Mouse (Mus musculus) MN1 (cell line): ENCODE results near the gene Slc2a4.

Experiments used
- DNase-seq: peaks from one replicate; pipeline ENCODE4 v3.0.0-alpha.2; 2016; ENCODE audit warnings: low spot score

Slc2a4 gene

DNA sequence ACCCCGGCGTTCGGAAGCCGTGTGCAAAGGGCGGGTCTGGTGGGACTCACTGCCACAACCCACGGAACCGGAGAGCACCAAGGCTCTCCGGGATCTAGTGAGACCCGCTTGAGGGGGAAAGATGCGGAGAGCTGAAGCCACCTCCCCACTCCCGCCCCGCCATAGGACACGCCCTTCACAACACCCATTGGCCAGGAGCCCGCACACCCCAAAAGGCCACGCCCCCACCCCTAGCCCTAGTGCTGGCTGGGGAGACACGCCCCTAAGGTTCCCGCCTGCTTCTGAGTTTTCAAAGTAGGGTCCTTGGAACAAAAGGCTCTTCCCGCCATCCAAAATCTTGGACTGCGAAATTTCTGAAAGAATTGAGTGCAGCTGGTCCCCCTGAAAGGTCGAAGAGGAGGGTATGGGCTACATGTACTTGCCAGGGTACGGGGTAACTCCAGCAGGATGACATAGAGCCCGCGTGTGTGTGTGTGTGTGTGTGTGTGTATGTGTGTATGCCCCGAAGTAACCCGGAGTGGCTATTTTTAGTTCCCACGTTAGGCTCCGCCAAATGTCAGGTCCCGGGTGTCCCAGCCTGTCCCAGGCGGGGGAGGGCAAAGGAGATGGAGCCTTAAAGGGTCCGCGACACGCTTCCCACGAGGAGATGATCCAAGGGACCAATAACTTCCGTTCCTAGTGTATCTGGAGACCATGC lies at the start of gene Slc2a4:
TSS of gene Slc2a4 (minus strand) at position 123 of the 697 bp plus-strand sequence.
- DNase-seq = peak; percentile 88

DNA sequence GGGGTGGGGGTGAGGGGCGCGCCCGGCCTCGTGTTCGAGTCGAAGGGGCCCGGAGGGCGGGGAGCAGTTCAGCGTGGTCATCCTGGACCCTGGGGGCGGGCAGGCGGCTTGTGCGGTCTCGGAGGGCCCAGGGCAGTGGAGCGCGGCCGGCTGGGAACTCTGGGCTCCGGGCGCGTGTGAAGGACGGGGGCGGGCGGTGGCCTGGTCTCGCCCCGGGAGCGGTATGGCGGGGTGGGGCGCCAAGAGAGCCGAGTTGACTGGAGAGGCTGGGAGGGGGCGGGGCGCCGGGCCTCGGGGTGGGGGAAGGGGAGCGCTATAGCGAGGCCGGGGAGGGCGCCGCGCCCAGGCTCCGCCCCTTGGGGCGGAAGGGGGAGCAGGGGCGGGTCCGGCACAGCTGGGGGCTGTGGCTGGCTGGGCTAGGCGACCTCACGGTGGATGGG lies 49.1 kb upstream of the Slc2a4 start:
- peak; percentile 84 for DNase-seq

DNA sequence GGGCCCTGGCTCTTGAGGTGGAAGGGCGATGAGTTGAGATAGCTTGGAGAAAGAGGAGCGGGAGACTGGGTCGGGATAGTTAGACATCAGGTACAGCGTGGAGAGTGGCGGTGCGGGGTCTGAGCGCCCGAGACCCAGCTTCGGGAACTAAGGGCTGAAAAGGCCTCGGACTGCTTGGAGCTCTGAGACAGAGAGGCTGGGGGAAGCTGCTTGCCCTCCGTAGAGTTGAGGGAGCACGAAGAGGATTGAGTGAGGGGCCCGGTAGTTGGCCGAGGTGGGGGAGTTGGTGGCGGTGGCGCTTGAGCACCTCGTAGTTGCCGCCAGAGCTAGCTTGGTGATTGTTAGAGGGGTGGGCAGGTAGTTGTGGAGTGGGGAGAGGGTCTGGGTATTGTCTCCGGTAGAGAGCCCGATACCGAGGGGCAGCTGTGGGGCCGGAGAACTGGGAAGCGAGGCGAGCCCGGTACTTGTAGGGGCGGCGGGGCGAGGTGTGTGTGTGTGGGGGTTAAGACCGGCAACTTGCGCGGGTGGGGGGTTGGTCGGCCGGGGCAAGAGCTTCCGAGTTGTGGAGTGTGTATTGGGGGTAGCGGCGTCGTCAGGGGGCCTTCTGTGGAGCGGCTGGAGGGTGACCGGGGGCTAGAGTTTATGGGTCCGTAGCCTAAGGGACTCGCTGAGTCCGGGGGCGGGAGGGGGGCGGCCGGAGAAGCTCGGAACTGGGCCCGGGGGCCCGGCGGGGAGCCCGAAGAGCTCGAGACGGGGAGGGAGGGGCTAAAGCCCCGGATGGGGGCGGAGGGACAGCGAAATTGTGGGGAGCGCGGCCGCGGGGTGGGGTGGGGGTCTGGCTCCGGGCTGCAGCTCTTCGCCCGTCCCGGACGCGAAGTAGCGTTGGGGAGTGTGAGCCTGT lies 48.4 kb upstream of the Slc2a4 start:
- peak; percentile 50 for DNase-seq

DNA sequence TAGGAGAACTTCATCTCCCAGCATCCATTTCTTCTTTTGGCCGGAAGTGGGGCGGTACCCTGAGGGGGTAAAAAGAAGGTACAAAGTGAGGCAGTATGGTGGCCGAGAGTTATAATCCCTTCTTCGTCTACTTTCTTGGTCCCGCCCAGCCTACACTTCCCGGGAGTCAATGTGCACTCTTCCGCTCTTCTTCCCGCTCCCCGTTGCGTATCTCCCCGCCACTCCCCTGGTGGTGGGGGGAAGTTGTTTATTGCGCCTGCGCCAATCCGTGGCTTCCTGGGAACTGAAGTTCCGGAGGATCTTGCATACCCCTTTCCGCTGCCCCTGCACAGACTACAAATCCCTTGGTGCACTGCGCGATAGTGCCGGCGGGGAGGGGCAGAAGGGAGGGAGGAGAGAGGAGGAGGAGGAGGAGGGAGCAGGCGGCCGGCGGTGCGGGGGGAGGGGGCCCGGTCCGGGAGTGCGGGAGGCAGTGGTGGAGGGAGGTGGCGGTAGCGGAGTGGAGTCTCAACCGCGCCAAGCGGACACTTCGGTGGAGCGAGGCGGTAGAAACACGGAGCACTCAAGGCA lies 47.5 kb upstream of the Slc2a4 start, which contains the start of gene Phf23:
TSS of gene Phf23 (plus strand) at position 387 of the 570 bp plus-strand sequence.
- peak; percentile 98 for DNase-seq

DNA sequence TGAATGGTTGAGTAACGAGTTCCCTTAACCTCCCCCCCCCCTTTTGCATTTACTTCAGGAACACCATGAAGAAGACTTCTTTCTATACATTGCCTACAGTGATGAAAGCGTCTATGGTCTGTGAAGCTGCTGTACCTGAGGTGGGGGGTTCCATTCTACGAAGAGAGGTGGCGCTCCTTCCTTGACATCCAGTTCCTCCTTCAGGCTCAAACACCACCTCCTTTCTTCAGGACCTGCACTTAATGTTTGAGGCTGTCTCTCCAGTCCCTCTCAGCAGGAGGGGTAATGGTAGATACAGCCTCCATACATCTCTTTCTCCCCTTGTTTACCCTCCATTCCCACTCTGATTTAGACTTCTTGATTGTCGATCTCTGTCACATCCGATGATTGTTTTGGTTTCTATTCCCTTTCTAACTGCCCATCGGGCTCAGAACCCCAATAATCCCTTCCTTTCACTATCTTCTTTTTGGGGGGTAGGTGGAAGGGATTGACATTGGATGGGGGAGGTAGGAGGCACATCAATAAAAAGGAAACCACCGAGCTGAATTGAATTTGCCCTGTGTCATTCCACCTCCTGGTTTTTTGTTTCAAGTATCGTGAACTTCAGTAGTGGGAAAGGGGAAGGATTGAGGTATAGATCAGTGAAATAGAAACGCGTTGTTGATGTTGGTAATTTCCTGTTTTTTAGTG lies 46.6 kb upstream of the Slc2a4 start:
- DNase-seq = no peak

DNA sequence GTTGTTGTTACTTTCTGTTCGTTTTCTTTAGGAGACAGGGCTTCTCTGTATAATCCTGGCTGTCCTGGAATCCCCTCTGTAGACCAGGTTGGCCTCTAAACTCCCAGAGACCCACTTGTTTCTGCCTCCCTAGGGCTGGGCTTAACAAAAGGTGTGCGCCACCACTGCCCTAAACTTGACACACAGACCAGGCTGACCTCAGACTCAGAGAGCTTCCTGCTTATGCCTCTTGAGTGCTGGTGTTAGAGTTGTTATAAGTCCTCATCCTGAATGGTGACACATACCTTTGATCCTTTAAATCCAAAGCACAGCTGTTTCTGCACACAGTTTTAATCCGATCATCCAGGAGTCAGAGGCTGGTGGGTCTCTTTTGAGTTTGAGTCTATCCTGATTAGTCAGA lies 44.9 kb upstream of the Slc2a4 start:
- DNase-seq = no peak

DNA sequence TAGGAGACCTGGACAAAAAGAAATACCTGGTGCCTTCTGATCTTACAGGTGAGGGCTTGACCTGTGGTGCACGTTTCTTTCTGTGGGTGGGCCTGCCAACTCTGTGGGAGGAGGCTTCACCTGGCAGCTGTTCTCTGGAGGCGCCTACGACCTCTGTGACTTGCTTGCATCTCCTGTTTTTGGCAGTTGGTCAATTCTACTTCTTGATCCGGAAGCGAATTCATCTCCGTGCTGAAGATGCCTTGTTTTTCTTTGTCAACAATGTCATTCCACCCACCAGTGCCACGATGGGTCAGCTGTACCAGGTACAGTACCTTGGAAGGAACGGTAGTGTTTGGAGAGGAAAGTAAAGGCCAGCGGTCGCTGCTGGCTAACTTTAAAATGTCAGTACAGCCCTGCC lies 44.4 kb upstream of the Slc2a4 start:
- no peak for DNase-seq

DNA sequence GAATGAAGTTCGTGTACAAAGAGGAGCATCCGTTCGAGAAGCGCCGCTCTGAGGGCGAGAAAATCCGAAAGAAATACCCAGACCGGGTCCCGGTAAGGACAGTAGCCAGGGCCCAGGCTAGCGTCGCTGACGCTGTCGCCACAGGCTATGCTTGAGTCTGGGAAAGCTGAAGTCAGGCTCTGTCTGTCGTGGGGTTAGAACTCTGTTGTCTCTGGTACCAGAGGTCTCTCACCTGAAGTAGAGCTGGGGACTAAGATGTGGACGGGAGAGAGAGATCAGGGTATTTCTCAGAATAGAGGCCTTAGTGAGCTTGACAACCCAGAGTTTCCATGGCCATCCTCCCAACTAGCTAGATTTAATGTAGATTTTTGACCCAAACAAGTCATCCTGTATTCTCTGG lies 43.7 kb upstream of the Slc2a4 start:
- no peak for DNase-seq

DNA sequence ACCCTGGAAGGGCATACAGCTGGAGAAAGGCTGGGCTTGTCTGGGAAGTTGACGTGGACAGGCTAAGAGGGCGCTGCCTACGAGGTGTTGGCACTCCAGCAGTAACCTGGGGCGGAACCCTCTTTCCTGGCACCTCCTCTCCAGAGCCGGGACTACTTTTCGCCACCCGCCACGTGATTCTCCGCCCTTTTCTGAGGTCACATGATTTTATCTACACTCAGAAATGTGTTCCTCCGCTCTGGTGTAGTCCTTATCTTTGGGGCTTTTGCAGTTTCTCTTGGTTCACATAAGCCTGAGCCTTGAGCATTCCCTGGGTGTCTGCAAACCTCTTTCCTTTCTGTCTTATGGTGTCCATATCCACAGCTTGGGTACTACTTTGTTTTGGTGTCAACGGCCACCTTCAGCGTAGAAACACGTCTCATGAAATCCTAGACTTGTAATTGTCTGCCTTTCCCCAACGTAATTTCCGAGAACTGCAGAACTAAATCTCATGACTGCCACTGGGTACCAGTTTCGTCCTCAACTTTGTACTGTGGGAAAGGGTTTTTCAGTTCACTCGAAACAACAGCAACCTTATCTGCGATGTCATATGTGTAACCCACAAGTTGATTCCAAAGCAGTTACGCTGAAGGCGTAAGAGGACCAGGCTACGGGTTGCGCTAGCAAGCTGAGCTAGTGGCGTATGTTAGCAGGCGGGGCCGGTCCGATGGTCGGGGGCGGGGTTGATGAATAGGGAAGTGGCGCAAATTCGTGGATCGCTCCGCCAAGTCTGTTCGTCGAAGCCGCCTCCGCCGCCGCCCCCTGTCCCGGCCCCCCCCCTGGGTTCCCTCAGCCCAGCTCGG lies 43.1 kb upstream of the Slc2a4 start, which contains the start of gene Gabarap:
TSS of gene Gabarap (plus strand) at position 294 of the 842 bp plus-strand sequence.
- DNase-seq = peak; percentile 95

DNA sequence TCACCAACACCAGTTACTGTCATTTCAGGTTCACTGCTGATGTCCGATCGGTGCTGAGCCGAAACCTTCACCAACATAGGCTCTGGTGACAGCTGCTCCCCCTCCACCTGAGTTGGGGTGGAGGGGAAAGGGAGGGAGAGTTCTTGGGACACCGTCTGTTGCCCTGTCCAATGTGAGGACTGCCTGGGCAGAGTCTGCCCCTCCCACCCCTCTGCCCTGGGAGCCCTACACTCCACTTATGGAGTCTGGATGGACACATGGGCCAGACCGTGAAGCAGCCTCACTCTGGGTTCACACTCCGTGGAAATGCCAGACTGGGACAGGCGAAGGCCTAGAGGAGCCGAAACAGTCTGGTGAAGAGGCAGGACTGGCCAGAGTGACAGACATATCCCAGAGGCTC lies 42.0 kb upstream of the Slc2a4 start:
- no peak for DNase-seq

DNA sequence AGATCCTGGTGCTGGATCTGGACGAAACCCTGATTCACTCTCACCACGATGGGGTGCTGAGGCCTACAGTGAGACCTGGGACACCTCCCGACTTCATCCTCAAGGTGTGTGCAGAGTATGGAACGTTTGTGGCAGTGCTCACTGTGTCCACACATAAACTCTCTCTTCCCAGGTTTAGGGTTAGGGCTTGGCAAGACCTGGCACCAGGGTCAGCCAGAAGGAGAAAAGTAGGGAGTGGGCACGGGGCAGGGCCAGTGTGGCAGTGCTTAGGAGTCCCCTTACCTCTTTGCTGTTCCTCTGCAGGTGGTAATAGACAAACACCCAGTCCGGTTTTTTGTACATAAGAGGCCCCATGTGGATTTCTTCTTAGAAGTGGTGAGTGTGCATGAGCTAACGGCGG lies 36.4 kb upstream of the Slc2a4 start:
- DNase-seq = no peak

DNA sequence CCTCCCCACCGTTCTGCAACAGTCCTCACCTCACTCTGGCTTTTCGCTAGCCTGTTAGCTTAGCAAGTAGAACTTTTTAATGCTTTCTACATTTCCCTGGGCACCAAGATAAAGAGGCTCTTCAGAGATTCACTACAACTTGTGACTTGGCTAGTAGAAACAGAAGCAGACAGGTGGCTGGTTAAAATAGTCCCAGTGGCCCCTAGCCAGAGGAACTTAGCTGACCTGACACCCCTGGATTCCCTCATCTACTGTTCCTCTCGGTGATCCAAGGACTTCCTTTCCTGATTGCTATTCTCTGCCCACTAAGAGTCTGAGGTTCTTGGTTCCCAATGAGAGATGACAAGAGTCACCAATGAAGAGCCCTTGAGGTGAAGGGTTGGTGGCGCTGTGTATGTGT lies 35.4 kb upstream of the Slc2a4 start:
- no peak for DNase-seq

DNA sequence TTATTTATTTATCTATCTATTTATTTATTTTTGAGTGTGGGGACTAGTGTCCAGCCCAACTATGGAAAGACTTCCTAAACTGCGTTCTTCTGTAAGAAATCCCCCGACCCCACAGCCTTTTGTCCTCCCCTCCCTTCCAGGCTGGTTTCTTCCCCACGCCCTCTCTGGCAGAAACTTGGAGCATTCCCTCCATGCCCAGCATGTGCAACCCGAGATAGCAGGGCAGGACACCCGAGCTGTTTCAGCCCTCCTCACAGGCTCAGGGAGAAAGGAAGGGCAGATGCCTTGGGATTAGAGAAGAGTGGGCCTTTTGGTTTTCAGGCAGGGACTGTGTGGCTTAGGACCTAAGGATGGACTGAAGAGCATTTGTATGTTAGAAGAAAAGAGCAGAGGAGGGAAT lies 34.9 kb upstream of the Slc2a4 start:
- DNase-seq = no peak

DNA sequence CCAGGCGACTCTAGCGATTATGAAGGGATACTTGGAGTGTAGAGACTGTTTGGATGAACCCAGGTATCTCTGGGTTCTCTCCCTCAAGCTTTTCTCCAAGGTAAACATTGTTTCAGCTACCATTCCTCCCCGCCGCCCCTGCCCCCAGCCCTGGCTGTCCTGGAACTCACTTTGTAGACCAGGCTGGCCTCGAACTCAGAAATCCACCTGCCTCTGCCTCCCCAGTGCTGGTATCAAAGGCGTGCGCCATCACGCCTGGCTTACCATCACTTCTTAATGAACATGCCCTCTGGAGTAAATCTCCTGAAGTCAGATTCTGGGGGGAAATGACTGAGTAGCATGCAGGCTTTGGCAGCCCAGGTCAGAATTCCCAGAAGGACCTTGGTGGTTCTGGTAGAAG lies 34.2 kb upstream of the Slc2a4 start, which contains the start of gene Elp5:
TSS of gene Elp5 (minus strand) at position 293 of the 400 bp plus-strand sequence.
- DNase-seq = no peak

DNA sequence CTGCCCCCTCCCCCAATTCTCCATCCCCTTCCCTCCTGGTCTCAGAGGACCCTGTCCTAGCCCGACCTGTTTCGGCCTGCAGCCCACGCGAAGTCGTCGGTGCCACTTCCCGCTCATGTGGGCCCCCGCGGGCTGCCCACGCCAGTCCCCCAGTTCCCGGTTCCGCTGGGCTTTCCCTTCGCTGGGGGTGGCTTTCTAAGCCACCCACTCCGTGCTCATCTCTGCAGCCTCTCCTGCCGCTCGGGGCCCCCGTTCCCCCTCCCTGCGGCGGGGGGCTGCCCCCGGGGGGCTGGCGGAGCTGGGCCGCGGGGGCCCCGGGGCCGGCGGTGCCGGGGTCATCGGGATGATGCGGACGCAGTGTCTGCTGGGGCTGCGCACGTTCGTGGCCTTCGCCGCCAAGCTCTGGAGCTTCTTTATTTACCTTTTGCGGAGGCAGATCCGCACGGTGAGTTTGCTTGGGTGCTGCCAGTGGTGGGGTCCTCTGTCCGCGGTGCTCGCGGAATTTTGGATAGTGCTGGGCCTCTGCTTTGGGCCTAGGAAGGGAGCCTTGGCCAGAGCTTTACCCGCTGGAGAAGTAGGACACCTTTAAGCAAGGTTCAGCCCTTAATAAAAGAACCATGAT lies 33.3 kb upstream of the Slc2a4 start, which contains the start of gene Ctdnep1:
TSS of gene Ctdnep1 (plus strand) at position 16 of the 622 bp plus-strand sequence.
- DNase-seq = no peak

DNA sequence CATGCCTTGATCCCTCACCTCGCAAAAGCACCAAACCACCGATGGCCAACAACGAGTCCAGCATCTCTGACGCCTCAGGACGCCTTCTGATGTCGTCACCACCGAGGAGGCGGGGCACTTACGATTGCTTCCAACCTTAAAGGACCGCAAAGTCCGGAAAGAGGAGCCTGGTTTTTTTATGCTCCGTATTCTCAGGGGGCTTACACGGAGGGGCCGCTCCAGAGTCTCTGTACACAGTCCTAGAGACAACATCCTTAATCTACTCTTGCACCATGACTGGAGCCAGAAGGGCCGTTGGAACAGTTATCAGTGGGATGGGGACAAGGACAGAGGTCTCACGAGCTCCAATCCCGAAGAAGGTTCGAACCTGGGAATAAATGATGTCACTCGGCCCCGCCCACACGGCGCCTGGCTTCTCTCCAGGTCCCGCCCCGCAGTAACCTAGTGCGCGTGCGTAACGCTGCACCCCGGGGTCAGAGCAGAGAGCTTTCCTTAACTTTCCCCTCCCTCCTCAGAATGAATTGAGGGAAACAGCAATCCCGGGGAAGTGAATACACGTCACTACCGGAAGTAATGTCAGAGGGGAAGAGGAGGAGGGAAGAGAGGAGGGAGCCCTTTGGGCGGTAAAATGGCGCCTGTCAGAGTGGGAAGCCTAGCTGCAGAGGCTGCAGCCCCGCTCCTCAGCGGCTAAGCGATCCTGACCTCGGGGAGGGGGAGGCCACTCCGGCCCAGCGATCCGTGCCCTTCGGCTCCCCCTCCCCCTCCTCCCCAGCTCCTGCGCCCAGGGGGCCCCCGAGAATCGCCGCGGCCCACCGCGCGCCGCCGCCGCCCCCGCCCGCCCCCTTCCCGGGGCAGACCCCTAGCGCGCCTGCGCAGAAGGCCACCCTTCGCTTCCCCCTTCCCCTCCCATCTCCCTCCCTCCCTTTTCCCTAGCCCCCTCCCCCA lies 32.5 kb upstream of the Slc2a4 start:
- DNase-seq = peak; percentile 97

DNA sequence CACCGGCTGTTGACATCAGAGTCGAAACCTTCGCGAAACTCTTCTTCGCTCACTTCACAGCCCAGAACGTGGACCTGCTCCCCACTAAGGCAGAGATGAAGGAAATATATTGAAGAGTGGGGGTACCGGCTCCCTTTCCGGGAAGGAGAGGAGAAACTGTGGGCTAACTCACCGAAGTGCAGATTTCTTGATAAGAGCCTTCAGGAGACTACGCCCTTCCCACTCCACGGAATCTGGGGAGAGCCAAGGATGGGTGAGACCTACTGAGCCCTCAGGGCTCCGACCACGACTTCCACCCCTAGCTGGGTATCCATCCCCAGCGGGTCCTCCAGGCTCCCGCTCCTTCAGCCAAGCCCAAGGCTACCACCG lies 31.8 kb upstream of the Slc2a4 start:
- no peak for DNase-seq

DNA sequence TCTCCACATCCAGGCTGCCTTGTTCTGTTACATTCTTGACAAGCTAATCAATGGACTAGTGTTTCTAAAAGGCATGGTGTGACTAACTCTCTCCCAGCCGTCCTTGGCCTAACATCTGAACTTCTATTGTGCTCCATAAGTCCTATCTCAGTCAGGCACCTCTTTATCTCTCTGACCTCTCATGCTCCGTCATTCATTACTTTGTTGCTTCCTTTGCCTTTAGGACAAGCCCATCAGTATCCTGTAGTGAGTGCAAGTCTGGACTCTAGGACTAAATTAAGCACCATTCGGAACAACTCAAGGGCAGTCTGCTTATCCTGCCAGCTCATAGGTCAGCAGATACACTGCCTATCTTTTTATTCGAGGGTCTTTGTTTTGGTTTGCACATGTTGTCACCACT lies 28.3 kb upstream of the Slc2a4 start:
- DNase-seq = no peak

DNA sequence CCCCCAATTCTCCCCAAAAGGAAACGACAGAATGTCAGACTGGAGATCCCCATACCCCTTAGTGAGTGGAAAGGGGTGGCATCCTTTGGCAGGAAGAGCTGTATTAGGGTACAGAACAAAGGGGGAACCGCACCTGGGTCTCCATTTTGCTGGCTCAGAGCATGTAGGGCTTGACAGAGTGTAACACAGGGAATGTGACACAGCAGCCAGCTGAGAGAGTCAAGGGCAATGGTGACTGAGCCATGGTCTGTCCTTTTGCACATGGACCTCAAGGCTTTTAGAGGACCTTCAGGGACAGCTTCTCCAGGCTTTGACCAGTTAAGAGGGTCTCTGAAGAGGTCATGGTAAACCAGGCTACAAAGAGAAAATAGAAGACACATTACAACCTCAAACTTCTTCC lies 26.9 kb upstream of the Slc2a4 start:
- no peak for DNase-seq
